Mouse (Mus musculus) ES-Bruce4 (cell line): ENCODE data around the gene Ubqln4.

Experiments
- CTCF ChIP-seq: IDR thresholded peaks from one replicate; pipeline ENCODE4 v1.8.1; 2011; ENCODE audit warnings: low read depth, low read length
- EP300 ChIP-seq: IDR thresholded peaks from 2 replicates; pipeline ENCODE4 v1.6.1; 2011; ENCODE audit warnings: low read depth, low read length; ENCODE audit not compliant: insufficient read depth

DNA sequence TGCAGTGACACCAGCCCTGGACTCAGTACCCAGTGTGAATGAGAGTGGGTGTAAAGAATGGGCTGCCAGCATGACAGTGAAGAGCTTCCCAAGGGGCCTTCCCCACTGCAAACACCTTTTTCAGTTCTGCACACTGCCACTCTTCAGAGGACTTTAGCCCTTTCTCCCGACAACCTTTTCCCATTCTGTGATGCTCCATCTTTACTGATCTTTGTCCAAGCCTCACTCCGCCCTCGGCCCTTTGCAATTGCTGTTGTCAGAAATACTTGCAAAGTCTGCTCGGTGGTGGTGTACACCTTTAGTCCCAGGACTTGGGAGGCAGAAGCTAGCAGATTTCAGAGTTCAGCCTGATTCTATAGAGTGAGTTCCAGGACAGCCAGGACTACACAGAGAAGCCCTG lies 2.0 kb upstream of the Ubqln4 start:
- no peak for TF ChIP-seq EP300
- no peak for TF ChIP-seq CTCF
